Comparison of ENCODE assay signal across 27 mouse cellular contexts in genomic region chr6:82174943-82175342, GRCm38 (mm10).
"Had no signal": no experiment of that assay in that cellular context is flagged by ENCODE, and none has a peak within 500 bp of the region (broad histone marks: within the 10 kb centered on the region; RNA-seq: fewer than 3 reads in every experiment).

No protein-coding gene starts in this region.

- H3K36me3 ChIP-seq: heart, embryonic 10.5 days; heart, embryonic 12.5 days; hindbrain, embryonic 10.5 days; hindbrain, embryonic 12.5 days; intestine, embryonic 15.5 days; limb, embryonic 10.5 days; limb, embryonic 12.5 days; liver, embryonic 13.5 days; liver, embryonic 15.5 days had no signal

- H3K9me3 ChIP-seq: heart, embryonic 10.5 days; hindbrain, embryonic 10.5 days; hindbrain, embryonic 12.5 days; intestine, embryonic 15.5 days; limb, embryonic 10.5 days; limb, embryonic 12.5 days; liver, embryonic 13.5 days; liver, embryonic 15.5 days had no signal

- H3K4me3 ChIP-seq: gastrocnemius, adult 2 months; heart, embryonic 10.5 days; heart, embryonic 12.5 days; hindbrain, embryonic 10.5 days; hindbrain, embryonic 12.5 days; intestine, embryonic 15.5 days; layer of hippocampus, adult 2 months; left cerebral cortex, adult 2 months; limb, embryonic 10.5 days; limb, embryonic 12.5 days; liver, embryonic 13.5 days; liver, embryonic 15.5 days had no signal

- H3K27ac ChIP-seq: gastrocnemius, adult 2 months; heart, embryonic 10.5 days; hindbrain, embryonic 10.5 days; hindbrain, embryonic 12.5 days; hindbrain, embryonic 14.5 days; intestine, embryonic 15.5 days; layer of hippocampus, adult 2 months; left cerebral cortex, adult 2 months; limb, embryonic 10.5 days; limb, embryonic 12.5 days; liver, embryonic 13.5 days; liver, embryonic 15.5 days had no signal

- H3K27me3 ChIP-seq: heart, embryonic 12.5 days; hindbrain, embryonic 12.5 days; intestine, embryonic 15.5 days; limb, embryonic 12.5 days; liver, embryonic 13.5 days; liver, embryonic 15.5 days had no signal

- H3K4me1 ChIP-seq: heart, embryonic 10.5 days; heart, embryonic 12.5 days; hindbrain, embryonic 10.5 days; hindbrain, embryonic 12.5 days; intestine, embryonic 15.5 days; limb, embryonic 10.5 days; limb, embryonic 12.5 days; liver, embryonic 13.5 days; liver, embryonic 15.5 days had no signal

- ATAC-seq: hindbrain, embryonic 16.5 days; inflammation-experienced regulatory T-cells, adult 6 months; intestine, embryonic 15.5 days; intestine, postnatal 0 days; liver, postnatal 0 days had no signal

- H3K9ac ChIP-seq: heart, embryonic 12.5 days; hindbrain, embryonic 12.5 days; hindbrain, embryonic 14.5 days; intestine, embryonic 15.5 days; limb, embryonic 12.5 days; liver, embryonic 13.5 days; liver, embryonic 15.5 days; liver, postnatal 0 days had no signal

- DNase-seq: gastrocnemius, adult 2 months; gastrocnemius, postnatal 10 days; gastrocnemius, postnatal 25 days; heart, postnatal 10 days; heart, postnatal 4 days; kidney, adult 18-20 months; kidney, adult 8-10 months; kidney, postnatal 10 days; kidney, postnatal 25 days; kidney, postnatal 4 days; liver; liver, embryonic 13.5 days; liver, postnatal 0 days had no signal
